Mouse (Mus musculus): ENCODE data around the gene Gm15517. TPM values are rescaled to one million over a fixed set of nuclear protein-coding genes. Genes with fewer than 3 reads are reported as not detected.
A peak's percentile ranks its signal among the peaks of the same experiment; 100 is the strongest.

Gene Gm15517
- polyA plus RNA-seq, 1 experiment = not detected

- no peaks in the 10 kb centered on the region for H3K36me3 ChIP-seq (ENCODE audit: control insufficient read depth, insufficient read depth, low read length)
- 71% methylated on average over 2 of the region's 2 CpGs for WGBS
- H3K4me1 ChIP-seq (ENCODE audit: control insufficient read depth, insufficient read depth, insufficient read length, low read length) = no peaks in the 10 kb centered on the region
- no peak overlapping the region for H3K27ac ChIP-seq (ENCODE audit: insufficient read depth, low read depth, low read length)
- no peaks in the 10 kb centered on the region for H3K27me3 ChIP-seq (ENCODE audit: control insufficient read depth, insufficient read depth, low read length)
- TF ChIP-seq POLR2A (IDR thresholded peaks at IDR 0.05; ENCODE audit: low read depth, low read length) (no peak), CTCF (IDR thresholded peaks at IDR 0.05; ENCODE audit: extremely low read depth, insufficient read length, insufficient replicate concordance, low read depth, low read length) (no peak)
- no peak overlapping the region for H3K4me3 ChIP-seq (ENCODE audit: low read depth, low read length)
Observed at GRCm38 (mm10) chr7:44271309-44271708, 10.1 kb downstream of the Gm15517 start.

DNA sequence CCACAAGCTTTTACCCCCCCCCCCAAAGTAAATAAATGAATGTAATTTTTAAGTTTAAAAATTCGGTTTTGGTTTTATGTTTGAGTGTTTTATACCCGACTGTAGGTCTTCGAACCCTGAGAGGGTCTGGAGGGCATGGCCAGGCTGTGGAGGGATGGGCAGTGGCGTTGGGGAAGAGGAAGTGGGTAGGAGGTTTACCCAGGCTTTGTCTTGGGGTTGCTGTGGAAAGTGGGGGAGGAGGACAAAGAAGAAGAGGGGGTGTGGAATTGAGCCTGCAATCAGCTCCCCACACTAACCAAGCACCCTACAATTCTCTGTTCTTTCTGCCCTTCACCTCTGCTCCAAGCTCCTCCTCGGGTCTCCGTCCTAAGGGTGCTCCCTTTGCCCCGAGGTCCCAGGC lies 11.3 kb downstream of the Gm15517 start:
- Histone ChIP-seq H3K4me3 (ENCODE audit: low read depth, low read length) (no peak overlapping the region), H3K4me1 (ENCODE audit: control insufficient read depth, insufficient read depth, insufficient read length, low read length) (no peaks in the 10 kb centered on the region), H3K36me3 (ENCODE audit: control insufficient read depth, insufficient read depth, low read length) (no peaks in the 10 kb centered on the region), H3K27me3 (ENCODE audit: control insufficient read depth, insufficient read depth, low read length) (no peaks in the 10 kb centered on the region), H3K27ac (ENCODE audit: insufficient read depth, low read depth, low read length) (no peak overlapping the region)
- 81% methylated on average over 7 of the region's 7 CpGs for WGBS
- TF ChIP-seq POLR2A (IDR thresholded peaks at IDR 0.05; ENCODE audit: low read depth, low read length) = no peak
- no peak for TF ChIP-seq CTCF (IDR thresholded peaks at IDR 0.05; ENCODE audit: extremely low read depth, insufficient read length, insufficient replicate concordance, low read depth, low read length)

DNA sequence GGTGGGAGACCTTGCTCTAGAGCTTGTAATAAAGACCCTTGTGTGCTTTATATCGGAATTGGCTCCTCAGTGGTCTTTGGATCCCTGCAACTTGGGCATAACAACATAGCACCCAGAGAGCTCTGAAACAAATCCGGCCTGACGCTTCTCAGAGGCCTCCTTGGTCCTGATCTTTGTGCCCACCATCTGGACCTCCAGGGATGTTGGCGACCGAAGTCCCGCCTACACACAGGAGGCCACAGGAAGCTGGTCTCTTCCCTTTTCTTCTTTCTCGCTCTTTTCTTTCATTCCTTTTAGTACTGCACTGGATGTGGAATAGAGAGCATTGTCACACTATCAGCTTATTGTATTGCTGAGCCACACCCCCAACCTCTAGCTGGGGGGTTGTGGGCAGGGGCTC lies 12.2 kb downstream of the Gm15517 start:
- 76% methylated on average over 7 of the region's 7 CpGs for WGBS
- no peak overlapping the region for H3K4me3 ChIP-seq (ENCODE audit: low read depth, low read length)
- no peaks in the 10 kb centered on the region for H3K4me1 ChIP-seq (ENCODE audit: control insufficient read depth, insufficient read depth, insufficient read length, low read length)
- no peak overlapping the region for H3K27ac ChIP-seq (ENCODE audit: insufficient read depth, low read depth, low read length)
- no peaks in the 10 kb centered on the region for H3K36me3 ChIP-seq (ENCODE audit: control insufficient read depth, insufficient read depth, low read length)
- no peaks in the 10 kb centered on the region for H3K27me3 ChIP-seq (ENCODE audit: control insufficient read depth, insufficient read depth, low read length)
- TF ChIP-seq POLR2A (IDR thresholded peaks at IDR 0.05; ENCODE audit: low read depth, low read length) (no peak), CTCF (IDR thresholded peaks at IDR 0.05; ENCODE audit: extremely low read depth, insufficient read length, insufficient replicate concordance, low read depth, low read length) (no peak)

- no peaks in the 10 kb centered on the region for H3K36me3 ChIP-seq (ENCODE audit: control insufficient read depth, insufficient read depth, low read length)
- no peak for TF ChIP-seq CTCF (IDR thresholded peaks at IDR 0.05; ENCODE audit: extremely low read depth, insufficient read length, insufficient replicate concordance, low read depth, low read length)
- TF ChIP-seq POLR2A (IDR thresholded peaks at IDR 0.05; ENCODE audit: low read depth, low read length) = no peak
- no peaks in the 10 kb centered on the region for H3K4me1 ChIP-seq (ENCODE audit: control insufficient read depth, insufficient read depth, insufficient read length, low read length)
- no peaks in the 10 kb centered on the region for H3K27me3 ChIP-seq (ENCODE audit: control insufficient read depth, insufficient read depth, low read length)
- WGBS = 25% methylated on average over 11 of the region's 11 CpGs
- H3K27ac ChIP-seq (ENCODE audit: insufficient read depth, low read depth, low read length) = no peak overlapping the region
- H3K4me3 ChIP-seq (ENCODE audit: low read depth, low read length) = no peak overlapping the region
Observed at GRCm38 (mm10) chr7:44274096-44274495, 12.8 kb downstream of the Gm15517 start.

DNA sequence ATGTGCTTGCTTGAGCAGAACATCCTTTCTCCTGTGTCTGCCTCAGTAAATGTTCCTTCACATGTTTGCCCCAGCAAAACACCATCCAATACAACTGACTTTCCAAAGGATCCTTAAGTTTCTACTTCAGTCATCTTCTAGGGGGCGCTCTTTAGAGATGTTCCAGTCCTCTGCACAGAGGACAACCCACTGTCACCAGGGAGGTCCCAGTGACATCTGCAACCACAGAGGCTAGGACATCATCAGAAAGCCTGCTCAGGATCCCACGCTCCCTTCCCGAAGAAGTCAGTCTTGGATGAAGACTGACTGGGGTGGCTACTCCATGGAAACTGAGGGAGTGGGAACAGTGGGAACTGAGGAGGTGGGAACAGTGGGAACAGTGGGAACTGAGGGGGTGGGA lies 14.3 kb downstream of the Gm15517 start:
- no peak overlapping the region for H3K27ac ChIP-seq (ENCODE audit: insufficient read depth, low read depth, low read length)
- no peak overlapping the region for H3K4me3 ChIP-seq (ENCODE audit: low read depth, low read length)
- no peaks in the 10 kb centered on the region for H3K4me1 ChIP-seq (ENCODE audit: control insufficient read depth, insufficient read depth, insufficient read length, low read length)
- WGBS = 75% methylated on average over 3 of the region's 3 CpGs
- no peak for TF ChIP-seq POLR2A (IDR thresholded peaks at IDR 0.05; ENCODE audit: low read depth, low read length)
- TF ChIP-seq CTCF (IDR thresholded peaks at IDR 0.05; ENCODE audit: extremely low read depth, insufficient read length, insufficient replicate concordance, low read depth, low read length) = no peak
- H3K36me3 ChIP-seq (ENCODE audit: control insufficient read depth, insufficient read depth, low read length) = no peaks in the 10 kb centered on the region
- H3K27me3 ChIP-seq (ENCODE audit: control insufficient read depth, insufficient read depth, low read length) = no peaks in the 10 kb centered on the region

GRCm38 (mm10) chr7:44276461-44277249 lies 15.4 kb downstream of the Gm15517 start:
- 63% methylated on average over 10 of the region's 10 CpGs for WGBS
- H3K4me3 ChIP-seq (ENCODE audit: low read depth, low read length) = no peak overlapping the region
- H3K4me1 ChIP-seq (ENCODE audit: control insufficient read depth, insufficient read depth, insufficient read length, low read length) = no peaks in the 10 kb centered on the region
- H3K27ac ChIP-seq (ENCODE audit: insufficient read depth, low read depth, low read length) = no peak overlapping the region
- H3K27me3 ChIP-seq (ENCODE audit: control insufficient read depth, insufficient read depth, low read length) = no peaks in the 10 kb centered on the region
- no peaks in the 10 kb centered on the region for H3K36me3 ChIP-seq (ENCODE audit: control insufficient read depth, insufficient read depth, low read length)
- TF ChIP-seq CTCF (IDR thresholded peaks at IDR 0.05; ENCODE audit: extremely low read depth, insufficient read length, insufficient replicate concordance, low read depth, low read length) = no peak
- no peak for TF ChIP-seq POLR2A (IDR thresholded peaks at IDR 0.05; ENCODE audit: low read depth, low read length)

- WGBS = 41% methylated on average over 2 of the region's 2 CpGs
- no peaks in the 10 kb centered on the region for H3K27me3 ChIP-seq (ENCODE audit: control insufficient read depth, insufficient read depth, low read length)
- no peak overlapping the region for H3K27ac ChIP-seq (ENCODE audit: insufficient read depth, low read depth, low read length)
- TF ChIP-seq POLR2A (IDR thresholded peaks at IDR 0.05; ENCODE audit: low read depth, low read length) = no peak
- peak; percentile 25; the same call in 1 of the 2 replicates for TF ChIP-seq CTCF (IDR thresholded peaks at IDR 0.05; ENCODE audit: extremely low read depth, insufficient read length, insufficient replicate concordance, low read depth, low read length)
- no peak overlapping the region for H3K4me3 ChIP-seq (ENCODE audit: low read depth, low read length)
- H3K36me3 ChIP-seq (ENCODE audit: control insufficient read depth, insufficient read depth, low read length) = no peaks in the 10 kb centered on the region
- H3K4me1 ChIP-seq (ENCODE audit: control insufficient read depth, insufficient read depth, insufficient read length, low read length) = no peaks in the 10 kb centered on the region
Observed at GRCm38 (mm10) chr7:44277250-44277622, 16.0 kb downstream of the Gm15517 start.

Measured in small intestine, adult 2 months (tissue).